Mouse (Mus musculus) stomach, embryonic 15.5 days (tissue): ENCODE measurements around the gene 1700017D01Rik. TPM values are rescaled to one million over a fixed set of nuclear protein-coding genes. Genes with fewer than 3 reads are reported as not detected.

ENCODE experiments used
- polyA plus RNA-seq: library from polyadenylated mRNA; unstranded; fragments of >200 nt; fragmentation: Nextera tagmentation; extraction: Ambion mirVana; gene quantifications from 2 replicates; pipeline ENCODE4 v1.2.1, GENCODE M21; 2015

The 1700017D01Rik gene
- polyA plus RNA-seq, 1 experiment from 2014 or later: not detected

Other genes with a start within 250 kb of the 1700017D01Rik start
- gene Tmem109, start 248.9 kb downstream of the 1700017D01Rik start, polyA plus RNA-seq: 112 and 118 TPM in 2 replicates
- 37.9 and 42.6 TPM in 2 replicates for gene Prpf19, start 235.6 kb downstream of the 1700017D01Rik start, polyA plus RNA-seq
- not detected in 2 replicates for gene Zp1, start 210.2 kb downstream of the 1700017D01Rik start, polyA plus RNA-seq
- gene Ptgdr2, start 193.7 kb downstream of the 1700017D01Rik start, polyA plus RNA-seq: 0.08 TPM in 1 of 2 replicates, not detected in the other
- gene Ccdc86, start 181.6 kb downstream of the 1700017D01Rik start, polyA plus RNA-seq: 26.1 and 27.9 TPM in 2 replicates
- 6.4 and 7.0 TPM in 2 replicates for gene Ms4a10, start 156.2 kb downstream of the 1700017D01Rik start, polyA plus RNA-seq
- gene Ms4a15, start 137.6 kb downstream of the 1700017D01Rik start, polyA plus RNA-seq: 0.10 TPM in 1 of 2 replicates, not detected in the other
- gene Ms4a18, start 112.8 kb downstream of the 1700017D01Rik start, polyA plus RNA-seq: 5.9 and 10.6 TPM in 2 replicates
- 7.7 and 11.1 TPM in 2 replicates for gene Ms4a8a, start 49.8 kb downstream of the 1700017D01Rik start, polyA plus RNA-seq
- gene 1700025F22Rik, start 34.4 kb upstream of the 1700017D01Rik start, polyA plus RNA-seq: not detected in 2 replicates
- gene Ms4a13, start 65.9 kb upstream of the 1700017D01Rik start, polyA plus RNA-seq: not detected in 2 replicates
- 0.12 TPM in 1 of 2 replicates, not detected in the other for gene Ms4a12, start 101.6 kb upstream of the 1700017D01Rik start, polyA plus RNA-seq
- gene Ms4a1, start 135.4 kb upstream of the 1700017D01Rik start, polyA plus RNA-seq: not detected in 2 replicates
- not detected in 2 replicates for gene Ms4a5, start 153.0 kb upstream of the 1700017D01Rik start, polyA plus RNA-seq
- 0.06 TPM in 2 replicates for gene Ms4a14, start 183.6 kb upstream of the 1700017D01Rik start, polyA plus RNA-seq
- 5.5 and 6.2 TPM in 2 replicates for gene Ms4a7, start 205.3 kb upstream of the 1700017D01Rik start, polyA plus RNA-seq
- gene Ms4a4a, start 244.6 kb upstream of the 1700017D01Rik start, polyA plus RNA-seq: 9.9 and 10.8 TPM in 2 replicates